Mouse (Mus musculus) megakaryocyte-erythroid progenitor cell, adult 5 weeks (primary cell): ENCODE measurements around the gene Pgghg. TPM values are rescaled to one million over a fixed set of nuclear protein-coding genes. Genes with fewer than 3 reads are reported as not detected.

Source experiments
- polyA plus RNA-seq: library from polyadenylated mRNA; stranded (reverse); fragments of >175 nt; gene quantifications from 2 replicates; pipeline ENCODE4 v1.2.3, GENCODE M21; 2012

Gene Pgghg
- polyA plus RNA-seq, result 12.1 and 13.0 TPM in 2 replicates

DNA sequence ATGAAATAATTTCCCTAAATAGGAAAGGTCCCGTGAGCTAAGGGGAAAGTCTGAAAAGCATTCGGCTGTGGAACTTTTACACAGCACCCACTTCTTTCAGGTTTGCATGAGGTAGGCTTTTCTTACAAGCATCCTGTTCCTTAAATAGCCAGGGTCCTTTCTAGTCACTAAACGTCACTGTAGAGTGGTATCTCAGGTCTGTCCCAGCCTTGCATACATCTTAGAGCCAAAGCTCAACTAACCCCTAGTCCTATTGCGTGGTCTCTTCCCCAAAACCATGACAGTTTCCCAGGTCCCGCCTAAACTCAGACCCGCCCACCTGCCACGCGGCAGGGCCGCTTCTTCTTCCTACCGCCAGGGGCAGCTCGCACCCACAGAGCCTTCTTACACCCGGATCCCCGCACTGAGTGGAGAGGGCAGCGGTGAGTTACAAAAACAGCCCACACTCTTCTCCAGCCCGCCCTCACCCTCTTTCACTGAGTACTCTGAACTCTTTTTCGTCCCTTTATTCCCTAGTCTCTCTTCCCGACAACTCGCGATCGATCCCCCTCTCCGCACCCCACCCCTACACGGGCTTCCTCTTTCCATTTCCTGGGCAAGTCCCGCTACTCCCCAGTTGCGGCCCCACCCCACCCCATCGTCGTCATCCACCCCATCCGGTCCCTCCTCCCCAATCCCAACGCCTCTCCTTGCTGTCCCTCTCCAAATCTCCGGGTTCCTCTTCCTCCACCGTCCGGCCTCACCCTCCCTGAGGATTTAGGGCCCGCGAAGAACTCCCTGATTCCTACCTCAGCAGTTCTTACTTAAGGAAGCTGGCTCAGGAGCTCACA lies at the start of gene Pgghg:
Gene Pgghg (plus strand): TSS at position 170 of the 830 bp plus-strand sequence.

DNA sequence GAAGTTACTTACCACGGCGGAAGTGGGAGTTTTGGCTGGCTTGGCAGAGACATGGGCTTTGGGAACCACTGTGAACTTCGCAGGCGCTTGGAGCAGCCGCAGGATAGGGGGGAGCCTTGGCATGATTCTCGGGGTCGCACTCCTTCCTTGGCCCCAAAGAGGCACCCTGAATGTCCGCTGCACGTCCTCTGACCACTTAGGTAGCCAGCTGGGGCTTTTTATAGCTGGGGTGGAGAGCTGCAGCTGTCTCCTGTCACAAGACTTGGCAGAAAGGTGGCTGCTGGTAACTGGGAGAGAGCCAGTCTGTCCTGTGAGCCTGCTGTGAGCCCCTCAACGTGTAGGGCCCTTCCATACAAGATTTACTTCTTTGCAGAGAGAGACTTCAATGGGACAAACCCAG lies 41.0 kb upstream of the Pgghg start, which contains the start of gene Cox8b:
Gene Cox8b (minus strand): TSS at position 227 of the 400 bp plus-strand sequence.

DNA sequence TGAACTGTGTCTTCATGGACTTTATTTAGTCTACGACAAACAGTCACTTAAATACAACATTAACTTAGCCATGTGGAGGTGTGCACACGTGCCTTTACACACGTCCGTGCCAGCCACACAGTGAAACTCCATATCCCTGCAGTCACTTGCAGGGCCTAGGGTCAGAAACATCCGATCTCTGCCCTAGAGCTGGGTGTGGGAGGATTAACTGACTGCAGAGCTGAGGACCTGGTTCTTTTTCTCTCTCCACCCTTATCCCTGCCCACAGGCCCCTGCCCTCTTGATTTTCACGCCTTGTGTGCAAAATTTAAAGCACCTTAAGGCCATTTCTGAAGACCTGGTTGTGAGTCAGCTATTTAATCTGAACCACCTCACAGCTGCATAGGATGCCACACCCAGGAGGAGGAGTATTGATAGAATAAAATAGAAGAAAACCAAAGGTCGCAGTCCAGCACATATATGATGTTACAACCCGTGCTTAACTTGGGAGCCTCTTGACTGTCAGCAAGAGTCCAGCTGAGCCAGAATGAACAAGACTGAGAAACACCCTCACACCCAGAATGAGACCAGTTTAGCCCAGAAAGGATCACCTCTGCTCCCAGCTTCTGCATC lies 20.7 kb upstream of the Pgghg start, which contains the start of gene Nlrp6:
Gene Nlrp6 (plus strand): TSS at position 485 of the 612 bp plus-strand sequence.

DNA sequence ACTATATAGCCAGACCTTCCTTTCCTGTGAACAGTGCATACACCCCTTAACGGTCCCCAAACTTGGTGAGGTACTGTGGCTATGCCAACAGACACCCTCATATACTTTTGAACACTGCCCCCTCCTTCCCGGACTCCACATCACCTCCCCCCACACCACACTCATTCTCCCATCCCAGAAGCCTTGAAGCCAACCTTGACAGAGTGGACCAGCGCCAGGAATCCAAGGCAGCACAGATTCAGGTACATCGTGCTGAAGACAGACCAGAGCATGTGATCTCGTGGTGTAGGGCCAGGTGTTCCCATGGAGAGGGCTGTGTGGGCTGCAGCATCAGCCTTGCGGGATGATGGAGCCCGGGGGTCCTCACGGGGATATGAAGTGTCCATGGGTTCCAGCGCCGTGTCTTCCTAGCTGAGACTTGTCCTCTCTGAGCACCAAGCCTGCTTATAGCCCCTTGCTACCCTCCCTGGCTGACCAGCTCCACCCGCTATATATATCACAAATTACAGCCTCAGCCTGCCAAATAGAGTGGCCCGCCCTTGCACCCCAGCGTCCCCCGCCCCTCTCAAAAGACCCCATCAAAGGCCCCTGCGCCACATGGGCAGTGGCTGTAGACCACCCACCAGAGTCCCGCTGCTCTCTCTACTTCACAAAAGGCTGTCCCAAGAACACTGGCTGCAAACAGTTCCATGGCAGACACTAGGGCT lies 8.8 kb downstream of the Pgghg start, which contains the start of gene Ifitm5:
Gene Ifitm5 (minus strand): TSS at position 468 of the 707 bp plus-strand sequence.

DNA sequence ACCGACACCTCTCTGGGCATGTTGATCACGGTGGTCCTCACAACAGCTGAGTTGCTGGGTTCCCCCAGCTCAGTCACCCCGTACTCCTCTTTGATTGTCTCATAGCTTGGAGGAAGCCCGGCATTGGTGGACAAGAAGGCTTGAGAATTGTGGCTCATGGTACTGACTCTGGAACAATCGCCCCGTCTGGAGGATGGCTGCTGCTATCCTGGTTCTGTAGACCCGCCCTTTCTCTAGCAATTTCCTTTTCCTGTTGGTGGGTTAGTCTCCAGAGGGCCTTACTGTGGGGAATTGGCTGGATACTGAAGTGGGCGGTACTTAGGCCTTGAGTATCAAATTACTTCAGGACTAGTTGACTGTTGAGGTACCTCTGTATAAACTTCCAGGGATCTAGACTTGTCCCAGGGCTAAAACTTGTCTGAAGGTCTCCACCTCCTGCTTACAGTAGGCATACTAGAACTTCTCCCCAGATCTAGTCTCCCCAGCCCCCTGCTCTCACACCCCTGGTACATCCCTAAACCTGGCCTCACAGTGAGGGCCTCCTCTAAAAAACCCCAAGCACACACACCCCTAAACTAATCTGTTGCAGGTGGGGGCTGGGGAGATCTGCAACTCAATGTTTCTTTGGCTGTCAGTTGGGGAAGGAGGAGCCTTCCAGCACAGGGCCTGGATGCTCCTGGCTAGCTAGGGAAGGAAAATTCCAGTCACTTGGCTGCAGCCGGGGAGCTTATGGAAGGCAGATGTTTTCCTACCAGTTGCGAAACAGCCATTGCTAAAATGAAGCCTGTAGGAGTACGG lies 14.8 kb downstream of the Pgghg start, which contains the start of the genes Gm45717 and Ifitm2:
Gene Gm45717 (minus strand): TSS at position 180 of the 798 bp plus-strand sequence.
Gene Ifitm2 (minus strand): TSS at position 230 of the 798 bp plus-strand sequence.

DNA sequence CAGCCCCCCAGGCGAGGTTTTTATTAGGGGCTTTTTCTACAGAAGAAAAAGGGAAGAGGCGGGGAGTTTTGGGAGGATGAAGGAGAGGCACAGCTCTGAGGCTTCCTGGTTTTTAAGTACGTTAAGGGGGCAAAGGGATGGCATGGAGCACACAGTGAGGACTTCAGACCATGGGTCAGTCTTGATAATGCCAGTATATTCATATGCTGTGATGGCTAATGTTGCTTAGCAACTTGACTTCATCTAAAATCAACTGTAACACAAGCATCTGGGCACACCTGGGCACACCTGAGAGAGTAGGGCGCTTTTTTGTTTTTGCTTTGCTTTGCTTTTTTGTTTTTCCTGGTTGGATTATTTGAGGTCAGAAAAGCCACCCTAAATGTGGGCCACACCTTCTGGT lies 25.7 kb downstream of the Pgghg start, which contains the start of gene Ifitm1:
Gene Ifitm1 (plus strand): TSS at position 301 of the 400 bp plus-strand sequence.

Other genes starting within 250 kb of the Pgghg start
- not detected in 2 replicates for gene Olfr541, start 244.1 kb upstream of the Pgghg start, polyA plus RNA-seq
- gene Cyp2e1, start 177.7 kb upstream of the Pgghg start, polyA plus RNA-seq, result not detected in 2 replicates
- 0.08 and 2.4 TPM in 2 replicates for gene Syce1, start 153.5 kb upstream of the Pgghg start, polyA plus RNA-seq
- gene Zfp941, start 119.2 kb upstream of the Pgghg start, polyA plus RNA-seq, result 0.04 TPM in 1 of 2 replicates, not detected in the other
- not detected in 2 replicates for gene Urah, start 106.4 kb upstream of the Pgghg start, polyA plus RNA-seq
- not detected in 2 replicates for gene Scgb1c1, start 95.8 kb upstream of the Pgghg start, polyA plus RNA-seq
- not detected in 2 replicates for gene Odf3, start 93.6 kb upstream of the Pgghg start, polyA plus RNA-seq
- gene Gm45785, start 85.1 kb upstream of the Pgghg start, polyA plus RNA-seq, result 3.4 and 3.5 TPM in 2 replicates
- 81.9 and 99.2 TPM in 2 replicates for gene Ric8a, start 84.4 kb upstream of the Pgghg start, polyA plus RNA-seq
- 12.2 and 15.3 TPM in 2 replicates for gene Bet1l, start 83.8 kb upstream of the Pgghg start, polyA plus RNA-seq
- 72.0 and 88.0 TPM in 2 replicates for gene Psmd13, start 59.4 kb upstream of the Pgghg start, polyA plus RNA-seq
- gene Sirt3, start 59.1 kb upstream of the Pgghg start, polyA plus RNA-seq, result 87.3 and 88.0 TPM in 2 replicates
- not detected in 2 replicates for gene Cox8b, start 40.9 kb upstream of the Pgghg start, polyA plus RNA-seq
- gene Nlrp6, start 20.5 kb upstream of the Pgghg start, polyA plus RNA-seq, result 0.11 and 0.89 TPM in 2 replicates
- 0.30 and 0.40 TPM in 2 replicates for gene Ifitm5, start 8.9 kb downstream of the Pgghg start, polyA plus RNA-seq
- gene Gm45717, start 14.5 kb downstream of the Pgghg start, polyA plus RNA-seq, result not detected in 2 replicates
- 395 and 470 TPM in 2 replicates for gene Ifitm2, start 14.6 kb downstream of the Pgghg start, polyA plus RNA-seq
- 21.2 and 24.3 TPM in 2 replicates for gene Ifitm1, start 25.8 kb downstream of the Pgghg start, polyA plus RNA-seq
- gene Ifitm3, start 69.4 kb downstream of the Pgghg start, polyA plus RNA-seq, result 34.6 and 44.1 TPM in 2 replicates
- gene Ifitm6, start 76.5 kb downstream of the Pgghg start, polyA plus RNA-seq, result 2.4 and 4.7 TPM in 2 replicates
- gene Gm17387, start 87.7 kb downstream of the Pgghg start, polyA plus RNA-seq, result not detected in 2 replicates
- 5.3 and 7.4 TPM in 2 replicates for gene B4galnt4, start 119.7 kb downstream of the Pgghg start, polyA plus RNA-seq
- 5.2 and 6.1 TPM in 2 replicates for gene Pkp3, start 136.8 kb downstream of the Pgghg start, polyA plus RNA-seq
- 25.0 and 28.0 TPM in 2 replicates for gene Sigirr, start 159.2 kb downstream of the Pgghg start, polyA plus RNA-seq
- gene Ano9, start 176.4 kb downstream of the Pgghg start, polyA plus RNA-seq, result not detected in 2 replicates
- 57.1 and 69.8 TPM in 2 replicates for gene Ptdss2, start 181.0 kb downstream of the Pgghg start, polyA plus RNA-seq
- gene Rnh1, start 231.5 kb downstream of the Pgghg start, polyA plus RNA-seq, result 24.0 and 25.0 TPM in 2 replicates